Mouse (Mus musculus) hindbrain, embryonic 11.5 days (tissue): ENCODE measurements at regions not wholly inside any gene's neighbourhood (a gene's known extent, or its start where the extent isn't known, plus 50 kb on each side); places are given as distances from the start of the nearest gene placed in this dataset.

Source experiments
- ATAC-seq: fragments of 200-750 bp; cut with Nextera tagmentation; 2 replicates; pipeline ENCODE4 v1.8.0; 2017; ENCODE audit warnings: mild to moderate bottlenecking, moderate TSS enrichment, moderate library complexity; ENCODE audit not compliant: low FRiP score
- DNase-seq: peaks from one replicate; pipeline ENCODE4 v3.0.0-alpha.2; 2015; ENCODE audit warnings: low spot score
- H3K27ac ChIP-seq: fragments of 300-500 bp; sonication (generic); 2 replicates; pipeline ENCODE4 v1.5.1; 2014; ENCODE audit warnings: mild to moderate bottlenecking, low read depth, low read length
- H3K27me3 ChIP-seq: fragments of 300-500 bp; sonication (generic); 2 replicates; pipeline ENCODE4 v1.6.1; 2014; ENCODE audit warnings: mild to moderate bottlenecking, low read length, moderate library complexity, mixed read lengths; ENCODE audit not compliant: control insufficient read depth, insufficient read depth
- H3K36me3 ChIP-seq: fragments of 300-500 bp; sonication (generic); 2 replicates; pipeline ENCODE4 v1.6.1; 2014; ENCODE audit warnings: mild to moderate bottlenecking, low read length, moderate library complexity, mixed read lengths; ENCODE audit not compliant: control insufficient read depth, insufficient read depth
- H3K4me1 ChIP-seq: fragments of 300-500 bp; sonication (generic); replicated peaks from 2 replicates; pipeline ENCODE4 v1.6.1; 2014; ENCODE audit warnings: low read length, mixed read lengths; ENCODE audit not compliant: control insufficient read depth, insufficient read depth
- H3K4me2 ChIP-seq: fragments of 300-500 bp; sonication (generic); replicated peaks from 2 replicates; pipeline ENCODE4 v1.6.1; 2014; ENCODE audit warnings: mild to moderate bottlenecking, low read depth, low read length
- H3K4me3 ChIP-seq: fragments of 300-500 bp; sonication (generic); 2 replicates; pipeline ENCODE4 v1.5.1; 2014; ENCODE audit warnings: low read depth, low read length
- H3K9ac ChIP-seq: fragments of 300-500 bp; sonication (generic); 2 replicates; pipeline ENCODE4 v1.6.1; 2014; ENCODE audit warnings: low read depth, low read length
- H3K9me3 ChIP-seq: fragments of 300-500 bp; sonication (generic); 2 replicates; pipeline ENCODE4 v1.6.1; 2016; ENCODE audit warnings: low read length; ENCODE audit not compliant: control insufficient read depth
- WGBS: fragments of 180-500 bp; shearing (Covaris S2); extraction: QIAGEN DNeasy Blood & Tissue Kit; methylation state at CpG from one replicate; pipeline ENCODE4 v1.1.7; 2014; 5-methylcytosine and 5-hydroxymethylcytosine counted together

GRCm38 (mm10) chr3:62159031-62159430, 179.1 kb upstream of the Arhgef26 start:
- Histone ChIP-seq H3K4me3 (no peak overlapping the region), H3K9me3 (peaks cover 7% of the 10 kb centered on the region; the same call in 1 of the 2 replicates), H3K4me2 (no peak overlapping the region), H3K27ac (no peak overlapping the region), H3K36me3 (no peaks in the 10 kb centered on the region), H3K9ac (no peak overlapping the region), H3K4me1 (no peaks in the 10 kb centered on the region), H3K27me3 (no peaks in the 10 kb centered on the region)
- peak; percentile 89 for DNase-seq
- 49% methylated on average over 22 of the region's 22 CpGs for WGBS
- peak; percentile 96 for ATAC-seq

DNA sequence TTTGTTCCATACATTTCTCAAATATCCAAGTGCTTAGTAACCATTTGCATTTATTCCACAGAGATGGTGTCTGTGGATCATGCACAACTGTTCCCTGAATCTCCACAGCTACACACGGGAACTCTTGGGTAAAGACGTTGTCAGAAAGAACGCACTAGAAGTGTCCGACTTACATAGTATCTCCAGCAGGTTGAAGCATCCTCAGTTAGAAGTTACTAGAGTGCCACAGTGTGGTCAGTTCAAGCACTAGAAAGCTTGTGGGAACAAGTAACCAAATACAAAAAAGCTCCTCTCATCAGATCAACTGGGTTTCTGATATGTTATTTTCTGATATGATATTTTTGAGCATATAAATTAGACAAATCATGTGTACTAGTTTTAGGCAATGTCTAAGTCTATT, 167.5 kb upstream of the Arhgef26 start:
- DNase-seq = no peak
- 82% methylated on average over 4 of the region's 4 CpGs for WGBS
- no peak overlapping the region for H3K4me2 ChIP-seq

GRCm38 (mm10) chr3:62187807-62188509, 150.2 kb upstream of the Arhgef26 start:
- Histone ChIP-seq H3K4me1 (no peaks in the 10 kb centered on the region), H3K27me3 (no peaks in the 10 kb centered on the region), H3K4me2 (no peak overlapping the region), H3K4me3 (no peak overlapping the region), H3K9ac (no peak overlapping the region), H3K36me3 (no peaks in the 10 kb centered on the region), H3K27ac (no peak overlapping the region), H3K9me3 (no peaks in the 10 kb centered on the region)
- 84% methylated on average over 3 of the region's 3 CpGs for WGBS
- no peak for DNase-seq
- ATAC-seq = no peak

More for the DNA sequence above, 167.5 kb upstream of the Arhgef26 start:
- H3K36me3 ChIP-seq = no peaks in the 10 kb centered on the region
- no peaks in the 10 kb centered on the region for H3K4me1 ChIP-seq
- no peak overlapping the region for H3K9ac ChIP-seq
- H3K9me3 ChIP-seq = no peaks in the 10 kb centered on the region
- H3K4me3 ChIP-seq = no peak overlapping the region
- no peaks in the 10 kb centered on the region for H3K27me3 ChIP-seq
- no peak overlapping the region for H3K27ac ChIP-seq
- ATAC-seq = no peak

DNA sequence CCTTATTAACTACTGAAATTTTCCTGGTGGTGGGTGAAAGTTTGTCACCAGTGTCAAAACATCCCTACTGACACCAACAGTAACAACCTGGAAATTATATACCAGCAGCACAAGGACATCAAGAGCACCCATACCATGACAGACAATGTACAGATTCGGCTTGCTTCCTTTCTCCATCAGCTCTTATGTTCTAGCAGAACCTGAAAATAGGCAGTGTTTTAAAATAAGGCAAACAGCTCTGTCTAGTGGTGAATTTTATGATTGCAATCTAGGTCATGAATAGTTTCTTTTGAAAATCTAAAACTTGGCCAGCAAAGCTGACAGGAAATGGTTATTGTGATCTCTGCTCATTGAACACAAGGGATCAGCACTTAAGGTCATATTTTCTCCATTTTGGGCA, 145.7 kb upstream of the Arhgef26 start:
- Histone ChIP-seq H3K9ac (no peak overlapping the region), H3K4me2 (no peak overlapping the region), H3K27me3 (no peaks in the 10 kb centered on the region), H3K4me3 (no peak overlapping the region), H3K9me3 (no peaks in the 10 kb centered on the region), H3K36me3 (no peaks in the 10 kb centered on the region), H3K4me1 (no peaks in the 10 kb centered on the region), H3K27ac (no peak overlapping the region)
- ATAC-seq (0 out of 2 replicates have a peak, but pooled peaks have one; percentile 59), DNase-seq (peak; percentile 46)
- 48% methylated on average over 1 of the region's 1 CpGs for WGBS

DNA sequence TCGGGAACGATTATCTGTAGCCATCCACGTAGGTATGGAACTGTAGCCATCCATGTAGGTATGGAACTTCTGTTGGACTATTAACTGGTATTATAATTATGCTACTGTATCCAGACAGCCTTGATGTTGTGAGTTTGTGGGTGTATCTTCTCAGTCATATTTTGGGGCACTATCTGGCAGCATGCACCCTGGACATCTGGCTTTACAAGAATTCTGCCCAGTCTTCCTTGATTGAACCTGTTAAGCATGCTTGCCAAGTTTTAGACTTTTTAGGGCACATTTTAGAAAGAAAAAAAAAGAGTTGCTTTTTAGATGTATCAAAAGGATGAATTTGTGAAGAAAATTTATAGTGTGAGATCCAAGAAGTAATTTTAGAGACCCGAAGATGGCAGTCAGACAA, 143.7 kb upstream of the Arhgef26 start:
- Histone ChIP-seq H3K4me1 (no peaks in the 10 kb centered on the region), H3K4me3 (no peak overlapping the region), H3K27ac (no peak overlapping the region), H3K9me3 (no peaks in the 10 kb centered on the region), H3K36me3 (no peaks in the 10 kb centered on the region), H3K4me2 (no peak overlapping the region), H3K9ac (no peak overlapping the region), H3K27me3 (no peaks in the 10 kb centered on the region)
- WGBS = 92% methylated on average over 4 of the region's 4 CpGs
- no peak for DNase-seq
- ATAC-seq = no peak

DNA sequence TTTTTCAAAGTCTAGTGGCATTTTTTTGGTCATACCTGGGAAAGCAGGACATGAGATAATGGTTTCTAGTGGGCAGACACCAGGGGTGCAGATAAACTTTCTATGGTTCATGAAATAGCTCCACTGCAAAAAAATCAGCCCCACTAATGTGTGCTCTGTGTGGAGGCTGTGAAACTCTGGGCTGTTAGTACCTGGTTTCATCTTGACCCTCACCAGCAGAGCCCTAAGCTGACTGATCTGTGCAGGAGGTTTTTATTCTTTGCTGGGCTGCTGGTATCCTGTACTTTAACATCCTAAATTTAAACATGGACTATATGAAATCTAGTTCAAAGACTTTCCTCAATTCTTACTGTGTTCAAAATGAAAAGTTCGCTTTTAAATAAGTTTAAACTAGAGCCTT, 141.5 kb upstream of the Arhgef26 start:
- H3K4me3 ChIP-seq = no peak overlapping the region
- no peak overlapping the region for H3K27ac ChIP-seq
- H3K4me2 ChIP-seq = no peak overlapping the region
- WGBS = 74% methylated on average over 1 of the region's 1 CpGs
- H3K36me3 ChIP-seq = no peaks in the 10 kb centered on the region
- DNase-seq (no peak), ATAC-seq (no peak)
- no peaks in the 10 kb centered on the region for H3K27me3 ChIP-seq
- H3K9ac ChIP-seq = no peak overlapping the region
- no peaks in the 10 kb centered on the region for H3K9me3 ChIP-seq
- H3K4me1 ChIP-seq = no peaks in the 10 kb centered on the region

DNA sequence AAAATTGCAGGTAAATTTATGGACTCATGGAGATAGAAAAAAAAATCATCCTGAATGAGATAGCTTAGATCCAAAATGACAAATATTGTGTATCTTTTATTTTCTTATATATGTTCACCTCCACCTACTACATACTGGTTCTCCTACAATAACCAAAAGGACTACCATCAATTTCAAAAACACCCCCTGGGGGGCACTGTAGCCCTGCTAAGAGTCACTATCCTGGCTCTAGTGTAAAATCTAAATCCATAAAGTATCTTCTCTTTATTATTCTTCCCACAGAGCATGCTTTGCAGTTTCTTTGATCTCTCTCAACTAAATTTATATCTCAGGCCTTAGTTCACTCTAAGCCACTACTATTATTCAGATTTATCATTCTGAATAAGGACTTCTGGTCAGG, 122.3 kb upstream of the Arhgef26 start:
- DNase-seq (peak; percentile 34), ATAC-seq (peak; percentile 54; the same call in 1 of the 2 replicates)
- no peak overlapping the region for H3K27ac ChIP-seq

GRCm38 (mm10) chr3:62217335-62217734, 120.8 kb upstream of the Arhgef26 start:
- Histone ChIP-seq H3K36me3 (no peaks in the 10 kb centered on the region), H3K9ac (no peak overlapping the region), H3K27me3 (no peaks in the 10 kb centered on the region), H3K4me2 (no peak overlapping the region), H3K4me3 (no peak overlapping the region), H3K27ac (no peak overlapping the region), H3K9me3 (no peaks in the 10 kb centered on the region), H3K4me1 (no peaks in the 10 kb centered on the region)
- DNase-seq (no peak), ATAC-seq (no peak)
- 97% methylated on average over 1 of the region's 1 CpGs for WGBS

More for the DNA sequence above, 122.3 kb upstream of the Arhgef26 start:
- no peak overlapping the region for H3K4me3 ChIP-seq
- H3K27me3 ChIP-seq = no peaks in the 10 kb centered on the region
- no peak overlapping the region for H3K4me2 ChIP-seq
- H3K36me3 ChIP-seq = no peaks in the 10 kb centered on the region
- H3K9ac ChIP-seq = no peak overlapping the region
- no peaks in the 10 kb centered on the region for H3K9me3 ChIP-seq
- H3K4me1 ChIP-seq = no peaks in the 10 kb centered on the region

- Histone ChIP-seq H3K4me3 (no peak overlapping the region), H3K4me2 (no peak overlapping the region), H3K27ac (no peak overlapping the region), H3K9ac (no peak overlapping the region), H3K9me3 (no peaks in the 10 kb centered on the region), H3K4me1 (no peaks in the 10 kb centered on the region), H3K36me3 (no peaks in the 10 kb centered on the region), H3K27me3 (no peaks in the 10 kb centered on the region)
- ATAC-seq (no peak), DNase-seq (no peak)
- WGBS = 64% methylated on average over 2 of the region's 2 CpGs
Observed at GRCm38 (mm10) chr3:62227697-62228096, 110.4 kb upstream of the Arhgef26 start.
